23 mouse cellular contexts compared by ENCODE assay signal in the genomic region with DNA sequence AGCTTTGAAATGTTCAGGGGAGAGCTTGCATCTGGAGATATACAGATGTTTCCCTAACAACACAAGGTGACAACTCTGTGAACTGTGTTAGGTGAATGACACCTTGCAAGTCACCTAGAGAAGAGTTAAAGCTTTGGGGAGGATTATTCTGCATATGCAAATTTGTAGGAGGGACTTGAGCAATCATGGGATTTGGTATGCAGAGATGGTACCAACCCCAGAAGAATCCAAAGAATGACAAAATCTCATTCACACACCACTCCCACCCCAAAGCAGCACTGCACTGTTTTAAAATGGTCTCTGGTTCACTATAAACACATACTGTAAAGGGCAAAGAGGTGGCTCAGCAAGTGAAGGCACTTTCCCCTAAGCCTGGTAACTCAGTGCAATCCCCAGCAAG.
DNase-seq lines count a peak whose midpoint lies in the region; TF ChIP-seq lines count a peak whose summit lies in the region.
"Had no signal": no experiment of that assay in that cellular context is flagged by ENCODE, and none has a peak within 500 bp of the region (broad histone marks: within the 10 kb centered on the region; RNA-seq: fewer than 3 reads in every experiment).

No protein-coding gene starts in this region.

- no peak overlapping the region for H3K4me3 ChIP-seq in layer of hippocampus, adult 2 months
- H3K4me3 ChIP-seq: embryonic facial prominence, embryonic 13.5 days; embryonic facial prominence, embryonic 15.5 days; erythroblast, embryonic 14.5 days; forebrain, embryonic 10.5 days; forebrain, embryonic 13.5 days; forebrain, embryonic 15.5 days had no signal

- DNase-seq in layer of hippocampus, adult 2 months (ENCODE audit: low spot score in 2 of 2), result no peak
- no peak for DNase-seq in layer of hippocampus, adult 9-11 months
- peak; percentile 7 to 8 for DNase-seq in right cerebral cortex, postnatal 10 days (ENCODE audit: low spot score in 2 of 2)
- DNase-seq in right cerebral cortex, postnatal 14 days, result no peak
- DNase-seq in ZHBTc4 (ENCODE audit: low read depth, low spot score), result peak; percentile 73
- peak; percentile 5 for DNase-seq in yolk sac, embryonic 10.5 days (ENCODE audit: low spot score)
- no peak for DNase-seq in adrenal gland, adult (ENCODE audit: inconsistent age in 2 of 2, low spot score in 1 of 2)
- no peak for DNase-seq in natural killer cell, adult 2 months (ENCODE audit: low spot score in 2 of 2)
- DNase-seq: adrenal gland, adult 8-10 months; adrenal gland, postnatal 14 days; adrenal gland, postnatal 36 days; cerebellum, adult 11-12 months; cerebellum, adult 2 months; cerebellum, adult 9-10 months; cerebellum, postnatal 14 days; cerebellum, postnatal 36 days; embryo, embryonic 11 days had no signal

- H3K27ac ChIP-seq in layer of hippocampus, adult 2 months, result 0 out of 2 replicates have a peak overlapping the region, but pooled peaks have one; percentile 36
- H3K27ac ChIP-seq: embryonic facial prominence, embryonic 13.5 days; embryonic facial prominence, embryonic 15.5 days; forebrain, embryonic 10.5 days; forebrain, embryonic 13.5 days; forebrain, embryonic 15.5 days had no signal

- TF ChIP-seq CTCF in layer of hippocampus, adult 2 months (conservative IDR thresholded peaks at IDR 0.05), result no peak

Comparison
In these comparisons a context has a peak if more than half of its experiments do, and no peak if none do; other contexts are left out.
1. DNase-seq: peak in right cerebral cortex, postnatal 10 days (2 of 2), ZHBTc4 (single experiment) and yolk sac, embryonic 10.5 days (single experiment); none in layer of hippocampus, adult 2 months (0 of 2), layer of hippocampus, adult 9-11 months (single experiment), right cerebral cortex, postnatal 14 days (single experiment), adrenal gland, adult (0 of 2) and natural killer cell, adult 2 months (0 of 2).